Mouse (Mus musculus) heart, adult 2 months (tissue): Measurements from ENCODE around the gene Sh3pxd2b.

Experiments
- CTCF ChIP-seq: fragments of 200-600 bp; IDR thresholded peaks from 2 replicates; pipeline ENCODE4 v1.8.1; 2022; ENCODE audit warnings: antibody characterized with exemption, mild to moderate bottlenecking, moderate library complexity
- EP300 ChIP-seq: fragments of 200-500 bp; IDR thresholded peaks from 2 replicates; pipeline ENCODE4 v1.6.1; 2011; ENCODE audit warnings: low read depth, low read length, control low read depth; ENCODE audit not compliant: insufficient read depth
- POLR2A ChIP-seq: fragments of 200-500 bp; IDR thresholded peaks from 2 replicates; pipeline ENCODE4 v1.6.1; 2011; ENCODE audit warnings: mild to moderate bottlenecking, low read depth, low read length, control low read depth; ENCODE audit not compliant: insufficient read depth

DNA sequence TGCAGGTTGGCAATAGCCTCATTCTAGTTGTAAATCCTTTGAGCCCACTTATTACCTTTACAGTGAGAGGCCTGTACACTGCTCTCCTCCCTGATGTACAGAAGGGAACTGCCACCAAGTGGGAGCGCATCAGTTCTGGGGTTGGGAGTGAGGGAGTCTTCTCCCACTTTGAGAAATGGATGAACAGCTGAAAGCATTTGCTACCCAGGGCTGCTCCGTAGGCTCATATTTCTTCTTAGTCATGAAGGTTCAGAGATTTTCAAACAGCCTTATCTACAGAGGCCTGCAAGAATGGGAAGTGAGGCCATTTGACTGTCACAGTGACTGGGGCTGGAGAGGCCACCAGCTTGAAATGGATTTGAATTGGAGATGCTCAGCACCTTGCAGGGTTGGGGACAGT, 38.4 kb downstream of the Sh3pxd2b start:
- TF ChIP-seq CTCF (no peak), POLR2A (no peak), EP300 (no peak)
